Mouse (Mus musculus): ENCODE data around the gene Aldh16a1.

DNA sequence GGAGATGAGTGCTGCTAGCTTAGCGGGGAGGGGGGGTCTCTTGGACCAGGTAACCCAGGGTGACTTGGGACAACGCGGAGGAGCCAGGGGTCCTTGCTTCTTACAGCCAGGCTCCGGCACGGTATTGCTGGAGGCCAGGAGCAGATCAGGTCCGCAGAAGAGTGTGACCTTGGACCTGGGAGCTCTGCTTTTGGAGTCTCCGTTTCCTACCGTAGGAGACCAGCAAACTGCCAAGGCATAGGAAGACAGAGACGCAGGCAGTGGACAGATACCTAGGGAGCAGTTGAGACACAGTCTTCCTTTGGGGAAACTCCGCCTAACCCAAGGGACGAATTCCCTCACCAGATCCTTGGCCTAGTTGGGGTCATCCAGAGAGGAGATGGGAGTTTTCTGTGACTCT, 11.3 kb upstream of the Aldh16a1 start:
- TF ChIP-seq CTCF (IDR thresholded peaks at IDR 0.05; ENCODE audit: low read depth) (no peak), EP300 (IDR thresholded peaks at IDR 0.05; ENCODE audit: low read depth) (no peak)

Data from heart, postnatal 0 days (tissue).